Mouse (Mus musculus) CH12.LX (cell line): ENCODE measurements at regions not wholly inside any gene's neighbourhood (a gene's known extent, or its start where the extent isn't known, plus 50 kb on each side); places are given as distances from the start of the nearest gene placed in this dataset.

ENCODE experiments used
- CTCF ChIP-seq, 2 experiments: IDR thresholded peaks in 1 of 2; conservative IDR thresholded peaks in 1 of 2; 2 replicates each; pipeline ENCODE4 v1.5.1; 2011 to 2012; ENCODE audit warnings: low read depth in 2 of 2, low read length in 2 of 2, improper control_type of control experiment in 1 of 2, inconsistent platforms in 1 of 2, mild to moderate bottlenecking in 1 of 2, moderate library complexity in 1 of 2
- EP300 ChIP-seq: IDR thresholded peaks from 2 replicates; pipeline ENCODE4 v1.6.1; 2011; ENCODE audit warnings: low read length, improper control_type of control experiment
- GABPA ChIP-seq: IDR thresholded peaks from 2 replicates; pipeline ENCODE4 v1.6.1; 2012; ENCODE audit warnings: low read depth, low read length, improper control_type of control experiment, inconsistent platforms; ENCODE audit not compliant: insufficient replicate concordance
- MAX ChIP-seq: IDR thresholded peaks from 2 replicates; pipeline ENCODE4 v1.6.1; 2011; ENCODE audit warnings: low read length, improper control_type of control experiment
- MXI1 ChIP-seq: IDR thresholded peaks from 2 replicates; pipeline ENCODE4 v1.6.1; 2011; ENCODE audit warnings: mild to moderate bottlenecking, low read depth, low read length, improper control_type of control experiment
- PAX5 ChIP-seq: IDR thresholded peaks from 2 replicates; pipeline ENCODE4 v1.6.1; 2012; ENCODE audit warnings: low read length, inconsistent platforms, mixed read lengths
- POLR2A ChIP-seq: IDR thresholded peaks from 2 replicates; pipeline ENCODE4 v1.6.1; 2011; ENCODE audit warnings: low read depth, mild to moderate bottlenecking, improper control_type of control experiment, low read length
- RAD21 ChIP-seq: IDR thresholded peaks from 2 replicates; pipeline ENCODE4 v1.6.1; 2011; ENCODE audit warnings: low read depth, mild to moderate bottlenecking, low read length, improper control_type of control experiment, moderate library complexity
- RCOR1 ChIP-seq: conservative IDR thresholded peaks from 2 replicates; pipeline ENCODE4 v1.6.1; 2012; ENCODE audit warnings: low read depth, mild to moderate bottlenecking, inconsistent platforms, low read length, improper control_type of control experiment
- SIN3A ChIP-seq: IDR thresholded peaks from 2 replicates; pipeline ENCODE4 v1.6.1; 2012; ENCODE audit warnings: low read length, improper control_type of control experiment, inconsistent platforms
- SMC3 ChIP-seq: IDR thresholded peaks from 2 replicates; pipeline ENCODE4 v1.6.1; 2011; ENCODE audit warnings: low read depth, low read length, improper control_type of control experiment
- TBP ChIP-seq: conservative IDR thresholded peaks from 2 replicates; pipeline ENCODE4 v1.6.1; 2011; ENCODE audit warnings: low read depth, low read length, improper control_type of control experiment
- UBTF ChIP-seq: IDR thresholded peaks from 2 replicates; pipeline ENCODE4 v1.6.1; 2012; ENCODE audit warnings: low read depth, mild to moderate bottlenecking, inconsistent platforms, low read length, improper control_type of control experiment, moderate library complexity
- ZKSCAN1 ChIP-seq: IDR thresholded peaks from 2 replicates; pipeline ENCODE4 v1.6.1; 2012; ENCODE audit warnings: low read depth, inconsistent platforms, low read length, improper control_type of control experiment, borderline replicate concordance

- TF ChIP-seq CTCF (conservative IDR thresholded peaks at IDR 0.05 in 1 of 2, IDR thresholded peaks at IDR 0.05 in 1 of 2; ENCODE audit: low read depth in 2 of 2, low read length in 2 of 2) (no peak), RAD21 (no peak), TBP (no peak), UBTF (no peak), ZKSCAN1 (no peak), MXI1 (no peak), GABPA (no peak), POLR2A (no peak), RCOR1 (no peak), EP300 (no peak), MAX (no peak), SMC3 (no peak), PAX5 (no peak), SIN3A (no peak)
Measured at GRCm38 (mm10) chr8:104022231-104022630, 79.2 kb upstream of the Cdh5 start.
